Mouse (Mus musculus) erythroblast, adult 5-6 weeks (primary cell): Measurements from ENCODE around the gene Cpa5. TPM values are rescaled to one million over a fixed set of nuclear protein-coding genes. Genes with fewer than 3 reads are reported as not detected.

Experiments used
- ATAC-seq: replicated peaks from 2 replicates; pipeline ENCODE4 v1.8.0; 2016; ENCODE audit warnings: moderate number of reproducible peaks, mild to moderate bottlenecking, moderate TSS enrichment, inconsistent platforms; ENCODE audit not compliant: poor library complexity, low FRiP score, severe bottlenecking
- total RNA-seq, 2 experiments: library from RNA; stranded (forward) in 1 of 2; stranded (reverse) in 1 of 2; fragments of 150-400 nt in 1 of 2; fragments of 200-764, 138-1000 nt in 1 of 2; gene quantifications; 2 replicates each; pipeline versions ENCODE4 v1.2.3 to v1.2.4; 2015 to 2017; ENCODE audit warnings: low replicate concordance in 2 of 2

Gene Cpa5
- total RNA-seq, 2 experiments from 2014 or later: not detected

DNA sequence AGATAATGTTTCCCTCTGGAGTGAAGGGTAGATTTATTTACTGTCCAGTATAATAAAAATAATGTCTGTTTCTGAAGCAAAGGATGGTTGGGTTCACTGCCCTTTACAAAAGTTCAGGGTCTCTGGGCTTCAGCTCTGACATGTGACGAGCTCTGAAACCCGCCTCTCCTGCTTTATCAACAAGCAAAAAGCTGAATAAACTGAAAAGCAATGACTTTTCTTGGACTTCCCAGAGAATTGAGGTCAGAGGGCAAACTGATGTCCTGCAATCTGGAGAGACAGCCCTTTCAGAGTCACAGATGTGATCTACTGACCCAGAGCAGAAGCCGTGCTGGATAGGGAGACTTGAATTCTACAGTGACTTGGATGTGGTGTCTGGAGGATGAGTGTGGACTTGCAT, 10.8 kb upstream of the Cpa5 start:
- no peak for ATAC-seq

DNA sequence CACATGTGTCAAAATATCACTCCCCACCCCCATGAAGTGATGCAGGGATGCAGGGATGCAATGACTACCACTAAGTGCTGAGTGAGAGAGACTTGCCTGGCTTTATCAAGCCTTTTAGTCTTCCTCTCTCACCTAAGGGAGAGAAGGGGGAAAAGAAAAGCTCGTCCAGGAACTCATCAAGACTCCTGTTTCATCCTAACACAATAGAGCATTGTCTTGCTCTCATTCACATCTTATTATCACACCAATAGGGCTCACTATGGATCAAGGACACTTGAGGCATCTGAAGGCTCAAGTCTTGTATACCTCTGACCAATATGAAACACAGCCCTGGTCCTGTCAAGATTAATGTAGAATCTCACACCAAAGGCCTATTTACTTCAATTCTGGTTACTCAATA, 9.8 kb upstream of the Cpa5 start:
- ATAC-seq: no peak

DNA sequence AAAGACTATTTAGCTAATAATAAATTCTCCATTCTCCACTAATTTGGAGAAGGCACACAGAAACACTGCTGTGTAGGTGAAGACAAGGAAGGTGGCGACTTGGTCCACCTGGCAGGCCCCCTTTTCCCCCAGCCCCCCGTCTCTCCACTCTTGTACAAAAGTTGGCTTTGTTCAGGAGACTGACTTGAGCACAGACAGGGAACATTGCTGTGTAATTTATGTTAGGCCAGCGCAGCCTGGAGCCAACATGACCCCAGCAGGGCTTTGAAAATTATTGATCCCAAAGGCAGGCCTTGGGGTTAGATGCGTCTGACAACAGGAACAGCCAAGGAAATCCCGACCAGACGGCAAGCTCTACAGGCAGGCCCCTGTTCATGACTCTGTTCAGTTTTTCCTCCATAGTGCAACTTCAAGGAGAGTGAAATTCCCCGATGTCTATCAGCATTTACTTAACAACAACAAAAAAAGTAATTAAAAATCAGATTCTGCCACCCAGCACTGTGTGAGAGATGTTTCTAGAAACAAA, 6.4 kb upstream of the Cpa5 start:
- no peak for ATAC-seq

DNA sequence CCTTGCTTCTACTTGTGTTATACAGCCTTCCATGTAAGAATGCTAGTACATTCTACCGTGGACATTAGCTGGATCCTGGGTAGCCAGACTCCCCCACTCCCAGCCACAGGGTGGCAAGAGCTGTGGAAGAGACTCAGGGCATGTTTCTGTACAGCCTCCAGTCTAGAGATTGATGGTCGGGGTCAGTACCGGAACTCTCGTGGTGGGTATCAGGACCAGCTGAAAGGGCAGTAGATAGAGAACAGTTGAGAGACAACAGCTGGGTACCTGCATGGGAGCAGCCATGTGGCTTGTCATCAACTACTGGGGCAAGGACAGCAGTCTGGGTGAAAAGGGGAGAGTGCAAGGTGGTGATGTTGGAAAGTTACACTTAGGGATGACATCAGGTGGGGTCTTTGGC, 5.7 kb upstream of the Cpa5 start:
- no peak for ATAC-seq

DNA sequence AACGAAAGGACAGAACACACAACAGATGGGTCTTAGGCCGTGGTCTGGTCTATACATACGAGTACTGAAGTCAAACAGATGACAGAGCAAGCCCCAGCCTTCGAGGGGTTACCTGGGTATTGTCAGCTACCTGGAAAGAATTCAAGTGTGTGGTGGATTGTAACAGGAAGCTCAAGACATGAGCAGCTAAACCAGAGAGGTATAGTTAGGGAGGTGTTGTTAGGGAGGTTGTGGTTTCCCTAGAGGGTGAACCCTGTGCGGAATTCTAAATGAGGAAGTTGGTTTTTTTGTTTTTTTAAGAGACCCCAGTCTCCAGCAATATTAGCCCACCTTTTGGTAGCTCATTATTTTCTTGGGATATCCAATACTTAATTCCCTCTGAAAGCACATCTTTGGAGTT, 5.1 kb upstream of the Cpa5 start:
- ATAC-seq: no peak

DNA sequence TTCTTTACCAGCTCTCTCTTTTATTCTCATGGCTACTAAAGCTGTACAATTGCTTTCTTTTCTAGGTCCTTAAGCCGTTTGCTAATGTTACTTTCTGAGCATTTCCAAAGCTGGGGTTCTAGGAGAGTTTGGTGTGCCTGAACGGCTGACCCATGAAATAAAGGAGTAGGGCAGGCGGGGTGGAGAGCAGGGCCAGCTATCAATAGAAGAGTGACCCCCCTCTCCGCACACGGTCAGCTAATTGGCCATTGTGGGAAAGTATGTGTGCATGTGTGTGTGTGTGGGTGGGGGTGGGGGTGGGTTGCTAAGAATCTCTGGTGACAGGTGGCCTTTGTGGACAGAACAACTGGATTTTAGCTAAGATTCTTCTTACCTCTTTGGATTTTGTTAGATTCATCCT, 402 bp downstream of the Cpa5 start:
- no peak for ATAC-seq

DNA sequence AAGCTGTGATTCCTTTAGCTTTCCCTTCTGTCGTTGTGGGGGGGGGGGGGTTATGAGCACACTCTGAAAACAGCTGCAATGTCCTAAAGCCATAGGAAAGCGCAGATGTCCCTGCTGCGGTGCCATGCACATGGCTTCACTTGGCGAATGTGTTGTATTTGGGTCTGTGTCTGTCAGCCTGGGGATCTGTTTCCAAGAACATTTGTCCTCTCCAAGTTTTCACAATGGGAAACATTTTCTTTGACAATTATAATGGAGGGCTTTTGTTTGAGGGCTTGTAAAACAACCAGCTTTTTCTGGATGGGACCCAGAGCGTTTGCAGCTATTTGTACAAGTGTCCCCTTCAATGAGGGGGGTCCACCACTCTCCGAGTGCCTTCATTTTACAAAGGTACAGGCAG, 3.4 kb downstream of the Cpa5 start:
- ATAC-seq: no peak

DNA sequence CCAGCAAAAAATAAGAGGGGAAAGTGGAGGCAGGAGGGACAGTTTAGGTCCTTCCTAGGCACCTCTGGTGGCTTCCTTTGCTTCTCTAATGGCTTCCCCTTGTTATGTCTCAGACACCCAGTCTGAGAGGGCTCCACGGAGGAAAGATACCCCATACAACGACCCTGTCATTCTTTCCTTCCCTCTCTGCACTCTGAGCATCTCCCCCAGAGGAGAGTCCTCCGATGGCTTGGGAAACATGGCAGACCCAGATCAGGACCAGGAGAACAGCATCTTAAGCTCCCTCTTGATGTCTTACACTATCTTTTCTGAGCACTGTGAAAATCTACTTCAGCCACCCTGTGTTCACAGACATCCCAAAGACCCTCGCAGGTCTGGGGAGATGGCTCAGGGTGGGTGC, 4.9 kb downstream of the Cpa5 start:
- no peak for ATAC-seq

DNA sequence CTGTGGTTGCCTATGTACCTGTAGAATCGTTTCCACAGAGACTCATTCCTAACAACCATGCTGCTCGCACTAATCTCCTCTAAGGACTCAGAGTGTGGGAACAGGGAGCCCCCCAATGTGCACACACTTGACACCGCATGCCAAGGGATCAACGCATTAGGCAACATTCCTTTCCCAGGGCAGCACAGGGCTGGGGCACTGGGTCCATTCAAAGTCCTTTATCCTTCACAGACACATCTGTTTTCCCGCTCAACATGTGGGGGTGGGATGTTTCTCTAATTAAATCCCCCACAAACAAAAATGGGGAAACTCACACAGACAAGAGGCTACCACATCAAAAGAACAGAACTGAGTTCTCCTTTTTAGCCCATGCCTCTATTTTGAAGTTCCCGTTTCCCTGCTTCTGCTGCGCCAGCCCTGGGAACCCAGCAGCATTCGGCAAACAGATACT, 5.7 kb downstream of the Cpa5 start:
- ATAC-seq: no peak

DNA sequence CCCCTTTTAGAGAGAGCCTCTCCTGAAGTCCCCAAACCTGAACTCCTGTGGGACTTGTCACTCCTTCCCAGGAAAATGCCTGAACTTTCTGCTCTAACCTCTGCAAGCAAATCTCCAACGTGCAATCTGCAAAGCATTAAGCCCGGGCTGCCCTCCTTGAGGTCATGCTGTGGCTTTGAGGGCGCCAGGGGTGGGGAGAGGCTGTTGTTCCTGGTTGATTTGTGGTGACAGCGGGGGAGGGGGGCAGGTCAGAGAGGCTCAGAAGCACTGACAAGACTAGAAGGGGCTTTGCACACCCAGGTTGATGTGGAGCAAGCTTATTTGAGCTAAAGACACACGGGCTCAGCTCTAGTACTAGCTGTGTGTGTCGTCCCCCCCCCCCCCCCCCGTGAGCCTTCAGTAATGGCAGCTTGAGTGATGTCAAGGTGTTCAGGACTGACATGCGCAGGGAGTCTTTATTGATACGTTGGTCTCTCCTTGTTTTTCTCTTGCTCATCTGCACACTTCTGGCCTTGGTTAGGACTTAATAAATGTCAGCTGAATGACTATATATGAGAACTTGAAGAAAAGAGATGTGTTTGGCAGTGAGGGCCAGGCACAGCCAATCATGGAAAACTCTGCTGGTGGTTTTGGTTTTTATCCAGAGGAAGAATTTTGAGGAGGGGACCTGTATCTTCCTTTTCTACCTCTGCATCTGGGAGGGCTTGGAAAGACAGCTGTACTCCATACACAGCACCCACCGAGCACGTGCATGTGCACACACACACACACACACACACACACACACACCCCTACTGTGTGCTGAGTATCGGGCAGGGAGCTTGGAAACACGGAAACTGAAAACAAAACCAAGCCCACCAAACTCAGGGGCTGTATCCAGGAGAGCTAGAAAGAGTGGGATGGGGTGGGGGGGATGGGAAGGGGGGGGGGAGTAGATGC, 6.5 kb downstream of the Cpa5 start:
- ATAC-seq: no peak

DNA sequence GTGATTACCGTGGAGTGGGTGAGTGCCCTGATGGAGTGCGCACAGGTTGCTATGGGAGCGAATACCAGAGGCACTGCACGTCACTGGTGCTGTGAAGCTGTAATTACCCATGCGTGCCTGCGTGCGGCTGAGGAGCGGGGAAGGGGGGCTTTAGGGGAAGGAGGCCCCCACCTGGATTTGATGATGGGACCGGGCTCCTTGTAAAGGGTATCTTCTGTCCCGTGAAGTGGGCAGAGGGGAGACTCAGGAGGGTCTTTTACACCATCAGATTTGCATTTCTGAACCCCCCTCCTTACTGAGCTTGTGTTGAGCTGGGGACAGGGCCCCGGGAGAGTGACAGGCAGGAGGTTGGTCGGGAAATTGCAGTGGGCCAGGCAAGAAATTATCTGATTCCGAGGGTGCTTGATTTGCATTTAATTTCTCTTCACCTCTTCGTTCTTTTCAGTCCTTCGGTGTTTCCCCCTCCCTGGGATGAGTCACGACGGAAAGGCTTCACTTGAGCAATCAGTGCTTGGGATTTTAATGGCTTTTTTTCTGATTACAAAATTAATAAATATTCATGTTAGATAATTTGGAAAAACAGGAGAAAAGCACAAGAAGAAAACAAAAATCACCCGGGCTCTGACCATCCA, 7.3 kb downstream of the Cpa5 start:
- no peak for ATAC-seq

DNA sequence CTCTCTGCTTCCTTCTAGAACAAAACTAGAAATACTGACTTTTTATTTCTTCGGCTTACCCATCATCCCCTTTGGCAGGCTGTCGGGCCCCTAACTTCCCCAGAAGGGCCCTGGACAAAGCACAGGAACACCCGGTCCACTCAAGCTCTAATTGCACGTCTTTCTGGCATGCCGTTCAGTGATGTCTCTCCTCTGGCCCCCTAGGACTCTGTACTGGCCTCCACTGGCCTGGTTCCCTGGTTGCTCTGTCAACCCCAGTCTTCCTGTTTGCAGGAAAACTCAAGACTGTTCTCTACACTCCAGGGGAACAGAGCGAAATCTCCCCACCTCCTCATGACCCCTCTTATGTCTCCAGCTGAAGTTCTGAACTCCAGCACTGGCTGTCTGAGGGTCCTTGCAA, 7.9 kb downstream of the Cpa5 start:
- no peak for ATAC-seq

DNA sequence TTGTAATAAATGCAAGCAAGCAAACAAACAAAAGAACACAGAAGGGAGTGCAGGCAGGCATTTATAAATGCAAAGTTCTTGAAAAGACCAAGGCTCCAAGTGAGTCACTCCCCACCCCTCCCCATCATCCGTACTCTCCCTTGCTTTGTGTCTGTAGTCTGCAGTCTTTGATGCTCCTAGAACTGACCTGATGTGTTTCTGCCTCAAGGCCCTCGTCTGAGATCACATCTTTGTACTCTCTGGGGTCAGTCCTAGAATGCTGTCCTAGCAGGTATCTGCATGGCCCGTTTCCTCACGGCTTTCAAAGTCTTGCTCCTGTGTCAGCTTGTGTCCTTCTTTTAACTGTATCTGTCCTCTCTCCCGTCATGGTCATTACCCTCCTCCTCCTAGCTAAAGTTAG, 8.8 kb downstream of the Cpa5 start:
- ATAC-seq: no peak

DNA sequence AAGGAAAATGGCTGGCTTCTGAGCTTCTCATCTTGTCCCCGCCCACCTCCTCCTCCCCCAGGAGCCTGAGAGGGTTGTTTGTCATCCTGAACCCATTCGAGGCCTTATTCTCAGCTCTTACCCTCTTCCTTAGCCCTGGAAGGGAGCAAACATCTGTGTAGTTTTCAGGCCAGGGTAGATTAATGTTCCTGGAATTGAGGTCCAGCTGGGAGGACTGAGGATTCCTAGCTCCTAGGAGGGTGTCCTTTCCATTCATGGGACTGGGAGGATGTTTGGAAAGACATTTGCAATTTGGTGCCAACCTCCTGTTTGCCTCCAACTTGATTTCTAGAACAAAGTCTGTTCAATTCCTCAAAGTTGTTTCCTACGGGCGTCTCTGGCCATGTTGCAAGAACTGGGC, 9.8 kb downstream of the Cpa5 start:
- ATAC-seq: no peak

DNA sequence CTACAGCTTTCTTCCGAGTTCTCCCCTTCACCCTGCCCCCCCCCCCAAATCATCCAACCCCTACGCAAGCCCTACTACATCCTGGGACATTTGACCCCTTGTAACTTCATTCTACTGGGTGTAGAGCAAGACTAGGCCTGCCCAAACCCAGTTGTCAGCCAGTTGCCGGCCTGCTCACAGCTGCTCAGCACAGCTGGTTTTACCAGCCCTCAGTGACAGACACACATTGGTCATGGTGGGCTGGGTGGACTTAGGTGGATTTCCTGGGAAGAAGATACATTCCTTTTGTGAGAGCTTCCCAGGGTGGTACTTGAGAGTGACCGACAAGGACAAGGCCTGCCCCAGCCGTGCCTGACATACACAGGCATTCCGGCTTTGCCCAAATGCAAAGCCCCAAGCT, 10.2 kb downstream of the Cpa5 start:
- ATAC-seq: no peak

DNA sequence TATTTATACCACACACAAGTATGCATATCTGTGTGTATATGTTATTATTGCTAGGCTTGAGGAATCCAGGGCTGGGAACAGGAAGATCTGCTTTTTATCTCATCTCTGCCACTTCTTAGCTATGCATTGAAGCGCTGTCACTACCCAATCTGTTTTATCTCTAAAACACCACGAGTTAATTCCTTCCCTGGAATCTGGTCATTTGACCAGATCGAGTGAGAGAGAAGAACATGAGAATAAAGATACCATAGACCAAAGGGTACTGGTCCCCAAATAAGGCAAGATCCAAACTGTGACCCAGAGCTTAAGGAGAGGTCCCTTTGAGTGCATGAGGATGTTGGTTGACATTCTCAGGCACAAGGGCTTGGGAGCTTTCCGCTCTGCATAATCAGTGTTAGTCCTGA, 11.2 kb downstream of the Cpa5 start:
- no peak for ATAC-seq

DNA sequence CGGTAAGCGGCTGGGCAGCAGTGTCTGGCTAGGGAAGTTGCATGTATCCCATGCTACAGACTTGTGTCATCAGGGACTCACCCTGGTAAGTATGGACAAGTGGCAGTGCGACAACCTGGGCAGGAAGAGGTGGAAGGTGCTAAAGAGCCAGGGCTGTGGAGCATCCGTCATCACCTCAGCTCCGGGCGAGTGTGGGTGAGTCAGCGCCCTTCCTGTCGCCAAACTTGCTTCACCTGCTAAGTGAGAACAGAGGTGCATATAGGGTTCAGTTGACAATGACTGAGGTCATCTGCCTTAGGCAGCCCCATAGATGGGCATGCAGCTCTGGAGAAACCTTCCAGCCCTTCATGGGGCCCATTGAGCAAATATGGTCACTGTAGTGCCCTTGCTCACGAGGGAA, 14.0 kb downstream of the Cpa5 start:
- no peak for ATAC-seq

DNA sequence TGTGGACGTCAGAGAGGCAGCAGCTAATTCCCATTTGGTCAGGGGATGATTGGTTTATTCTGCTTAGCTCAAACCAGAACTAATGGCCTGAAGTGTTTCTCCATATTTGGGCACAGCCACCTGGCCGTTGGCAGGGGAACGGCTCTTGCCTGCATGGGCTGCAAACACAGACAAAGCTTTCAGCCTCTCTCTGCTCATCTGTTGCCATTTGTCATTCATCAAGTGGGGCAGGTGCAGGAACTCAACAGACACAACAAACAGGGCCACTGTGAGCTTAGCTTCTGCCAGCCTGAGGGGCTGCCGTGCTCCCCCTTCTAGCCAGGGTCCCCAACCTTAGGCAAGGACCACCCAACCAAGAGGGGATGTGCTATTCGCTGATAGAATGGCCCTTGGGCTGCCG, 17.3 kb downstream of the Cpa5 start:
- no peak for ATAC-seq

DNA sequence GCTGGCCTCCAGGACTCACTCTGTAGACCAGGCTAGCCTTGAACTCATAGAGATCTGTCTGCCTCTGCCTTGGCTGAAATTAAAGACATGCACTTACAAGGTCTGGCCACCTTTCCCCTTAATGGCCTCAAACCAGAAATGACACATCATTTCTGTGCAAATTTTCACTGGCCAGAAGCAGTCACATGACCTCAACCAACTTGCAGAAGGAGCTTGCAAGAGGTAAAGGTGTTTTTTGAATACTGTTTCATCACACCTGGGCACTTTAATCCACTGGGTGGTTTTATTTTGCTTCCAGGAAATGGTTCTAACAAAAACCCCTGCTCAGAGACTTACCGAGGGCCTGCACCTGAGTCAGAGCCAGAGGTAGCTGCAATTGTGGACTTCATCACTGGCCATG, 19.2 kb downstream of the Cpa5 start:
- 0 out of 2 replicates have a peak, but pooled peaks have one; percentile 34 for ATAC-seq

DNA sequence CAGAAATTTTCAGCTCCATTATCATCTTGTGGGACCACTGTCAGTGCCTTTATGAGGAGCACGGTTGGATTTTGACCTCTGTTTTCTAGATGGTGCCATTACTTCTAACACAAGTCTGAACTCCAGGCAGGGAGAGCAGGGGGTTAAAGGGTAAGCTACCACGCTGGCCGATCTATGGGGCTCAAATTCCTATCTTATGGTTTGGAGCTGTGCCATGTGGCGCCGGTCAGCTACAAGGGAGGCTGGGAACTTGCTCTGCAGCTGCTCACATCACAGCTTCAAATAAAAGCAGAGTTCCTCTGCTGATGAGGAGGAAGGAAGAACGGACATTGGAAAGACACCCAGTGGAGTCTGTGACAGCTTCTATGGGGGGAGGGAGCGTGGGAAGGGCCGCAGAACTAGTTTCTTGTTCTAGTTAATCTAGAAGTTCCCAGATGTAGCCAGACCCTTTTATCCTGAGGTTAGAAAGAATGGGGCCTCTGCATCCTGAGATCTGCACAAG, 24.6 kb downstream of the Cpa5 start:
- no peak for ATAC-seq
